Mouse (Mus musculus): ENCODE results near the gene Il4i1.

Il4i1 gene

Small RNA genes within 50 kb of the gene (microRNA-seq; reads per million reads assigned to microRNA genes)
- 0 reads per million in 2 experiments for gene Mir707

All from adrenal gland (tissue).